Mouse (Mus musculus): ENCODE measurements around the gene Tubgcp5. TPM values are rescaled to one million over a fixed set of nuclear protein-coding genes. Genes with fewer than 3 reads are reported as not detected.

Tubgcp5 gene
- polyA plus RNA-seq, 1 experiment, result 5.1 TPM

GRCm38 (mm10) chr7:55852787-55853186, 58.8 kb downstream of the Tubgcp5 start:
- DNase-seq (ENCODE audit: low read depth), result no peak

GRCm38 (mm10) chr7:55855597-55855996, 61.6 kb downstream of the Tubgcp5 start:
- no peak for DNase-seq (ENCODE audit: low read depth)

GRCm38 (mm10) chr7:55856741-55857140, 62.8 kb downstream of the Tubgcp5 start:
- no peak for DNase-seq (ENCODE audit: low read depth)

GRCm38 (mm10) chr7:55857729-55858128, 63.8 kb downstream of the Tubgcp5 start:
- no peak for DNase-seq (ENCODE audit: low read depth)

GRCm38 (mm10) chr7:55858836-55859517, 65.0 kb downstream of the Tubgcp5 start:
- DNase-seq (ENCODE audit: low read depth), result no peak

- no peak for DNase-seq (ENCODE audit: low read depth)
Measured at GRCm38 (mm10) chr7:55859518-55859872, 65.5 kb downstream of the Tubgcp5 start.

GRCm38 (mm10) chr7:55859956-55860355, 66.0 kb downstream of the Tubgcp5 start:
- no peak for DNase-seq (ENCODE audit: low read depth)

- no peak for DNase-seq (ENCODE audit: low read depth)
Measured at GRCm38 (mm10) chr7:55861175-55861574, 67.2 kb downstream of the Tubgcp5 start.

GRCm38 (mm10) chr7:55865044-55865443, 71.1 kb downstream of the Tubgcp5 start:
- no peak for DNase-seq (ENCODE audit: low read depth)

GRCm38 (mm10) chr7:55865750-55866416, 71.9 kb downstream of the Tubgcp5 start:
- DNase-seq (ENCODE audit: low read depth), result no peak

- no peak for DNase-seq (ENCODE audit: low read depth)
Measured at GRCm38 (mm10) chr7:55868247-55868646, 74.3 kb downstream of the Tubgcp5 start.

- no peak for DNase-seq (ENCODE audit: low read depth)
Measured at GRCm38 (mm10) chr7:55869220-55869619, 75.3 kb downstream of the Tubgcp5 start.

- no peak for DNase-seq (ENCODE audit: low read depth)
Measured at GRCm38 (mm10) chr7:55870340-55871020, 76.5 kb downstream of the Tubgcp5 start.

- no peak for DNase-seq (ENCODE audit: low read depth)
Measured at GRCm38 (mm10) chr7:55871476-55871875, 77.5 kb downstream of the Tubgcp5 start.

GRCm38 (mm10) chr7:55874703-55875102, 80.7 kb downstream of the Tubgcp5 start:
- DNase-seq (ENCODE audit: low read depth), result no peak

GRCm38 (mm10) chr7:55877721-55878120, 83.8 kb downstream of the Tubgcp5 start:
- DNase-seq (ENCODE audit: low read depth), result peak; percentile 93

- no peak for DNase-seq (ENCODE audit: low read depth)
Measured at GRCm38 (mm10) chr7:55880882-55881281, 86.9 kb downstream of the Tubgcp5 start.

Other genes with a start within 250 kb of the Tubgcp5 start
- gene Siglech, start 26.0 kb upstream of the Tubgcp5 start, polyA plus RNA-seq (2012; rRNA removed), result 3.4 and 3.5 TPM in 2 replicates
- 52.3 and 84.1 TPM in 2 replicates for gene Cyfip1, start 47.6 kb downstream of the Tubgcp5 start, polyA plus RNA-seq (2012; rRNA removed)
- gene Nipa2, start 168.3 kb downstream of the Tubgcp5 start, polyA plus RNA-seq (2012; rRNA removed), result 11.1 and 11.6 TPM in 2 replicates
- gene Nipa1, start 225.8 kb downstream of the Tubgcp5 start, polyA plus RNA-seq (2012; rRNA removed), result 3.7 and 4.9 TPM in 2 replicates